Mouse (Mus musculus) lung, postnatal 25 days (tissue): Measurements from ENCODE around the gene Krtdap.
"Not testable (repeated sequence)": the region's sequence is repeated elsewhere in the genome, so short reads cannot be mapped to it uniquely, and the experiment has no call there.

Experiments
- DNase-seq: peaks from one replicate; pipeline ENCODE4 v3.0.0; 2022; ENCODE audit warnings: low spot score

Krtdap gene

DNA sequence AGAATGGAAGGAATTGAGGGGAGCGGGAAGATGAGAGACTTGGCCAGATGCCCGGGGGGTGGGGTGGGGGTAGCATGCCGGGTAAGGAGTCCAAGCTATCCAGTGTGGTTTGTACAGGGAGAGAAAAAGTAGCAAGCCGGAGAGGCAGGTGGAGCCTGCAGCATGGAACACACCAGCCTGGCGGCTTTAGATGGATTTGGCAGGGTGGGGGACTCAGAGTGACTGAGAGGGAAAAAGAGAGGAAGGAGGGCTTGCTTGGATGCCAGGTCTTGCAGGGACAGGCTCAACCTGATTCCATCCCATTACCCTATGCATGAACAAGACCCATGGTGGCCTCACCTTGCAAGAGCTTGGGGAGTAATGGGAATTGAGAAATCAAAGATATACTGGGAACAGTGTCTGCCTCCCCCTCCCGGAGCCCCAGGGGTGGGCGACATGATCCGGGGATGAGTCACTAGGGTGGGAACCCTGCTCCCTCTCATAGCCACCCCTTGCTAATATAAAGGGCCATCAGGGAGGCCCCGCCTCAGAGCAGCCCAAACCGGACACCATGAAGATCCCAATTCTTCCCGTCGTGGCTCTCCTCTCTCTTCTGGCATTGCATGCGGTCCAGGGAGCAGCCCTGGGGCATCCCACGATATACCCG is at the start of gene Krtdap:
Gene Krtdap (plus strand): TSS at position 520 of the 646 bp plus-strand sequence.
- DNase-seq, result no peak

DNA sequence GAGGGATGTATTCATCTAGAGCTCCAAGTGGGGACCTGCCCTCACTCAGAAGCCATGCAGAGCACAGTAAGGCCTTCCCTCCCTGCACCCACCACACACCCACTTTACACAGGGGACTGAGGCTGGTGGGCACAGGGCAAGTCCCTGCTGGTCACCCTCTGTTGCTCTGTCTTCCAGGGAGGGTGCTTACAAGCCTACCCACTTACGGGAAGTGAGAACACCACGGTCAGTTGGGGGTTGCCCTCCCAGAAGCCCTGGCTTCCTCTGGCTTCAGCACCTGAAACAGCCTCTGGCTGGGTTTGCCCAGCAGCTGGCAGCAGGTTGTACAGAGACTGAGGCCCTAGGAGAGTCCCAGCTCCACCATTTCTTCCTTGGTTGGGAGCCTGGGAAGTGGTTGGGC is 45.1 kb upstream of the Krtdap start:
- DNase-seq, result not testable (repeated sequence)

GRCm38 (mm10) chr7:30743617-30744016 is 44.1 kb upstream of the Krtdap start, which contains the start of gene Gapdhs:
Gene Gapdhs, minus strand, starts transcription at chr7:30743681.
- DNase-seq, result not testable (repeated sequence)

DNA sequence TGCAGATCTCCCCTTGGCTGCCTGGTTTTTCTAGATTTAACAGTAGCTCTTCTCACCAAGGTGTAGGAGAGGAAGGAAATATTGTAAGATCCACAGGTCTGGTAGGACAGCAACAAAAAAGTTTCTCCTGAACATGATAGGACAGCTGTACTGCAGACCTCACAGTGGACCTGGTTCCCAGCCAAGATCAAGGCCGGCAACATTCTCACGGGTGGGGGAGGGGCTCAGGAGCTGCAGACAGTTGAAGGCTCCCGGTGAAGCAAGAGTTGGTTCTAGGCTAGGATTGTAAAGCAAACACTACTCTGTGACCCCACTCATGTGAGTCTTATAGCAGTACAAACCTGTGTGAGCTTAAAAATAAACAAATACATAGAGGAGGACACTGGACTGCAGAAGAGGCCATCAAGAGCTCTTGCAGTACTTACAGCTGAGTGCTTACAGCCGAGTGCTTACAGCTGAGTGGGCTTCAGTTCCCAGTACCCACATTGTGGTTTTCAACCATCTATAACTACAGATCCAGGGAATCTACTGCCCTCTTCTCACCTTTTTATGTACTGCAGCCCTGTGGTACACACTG is 43.6 kb upstream of the Krtdap start:
- DNase-seq, result peak; percentile 80

DNA sequence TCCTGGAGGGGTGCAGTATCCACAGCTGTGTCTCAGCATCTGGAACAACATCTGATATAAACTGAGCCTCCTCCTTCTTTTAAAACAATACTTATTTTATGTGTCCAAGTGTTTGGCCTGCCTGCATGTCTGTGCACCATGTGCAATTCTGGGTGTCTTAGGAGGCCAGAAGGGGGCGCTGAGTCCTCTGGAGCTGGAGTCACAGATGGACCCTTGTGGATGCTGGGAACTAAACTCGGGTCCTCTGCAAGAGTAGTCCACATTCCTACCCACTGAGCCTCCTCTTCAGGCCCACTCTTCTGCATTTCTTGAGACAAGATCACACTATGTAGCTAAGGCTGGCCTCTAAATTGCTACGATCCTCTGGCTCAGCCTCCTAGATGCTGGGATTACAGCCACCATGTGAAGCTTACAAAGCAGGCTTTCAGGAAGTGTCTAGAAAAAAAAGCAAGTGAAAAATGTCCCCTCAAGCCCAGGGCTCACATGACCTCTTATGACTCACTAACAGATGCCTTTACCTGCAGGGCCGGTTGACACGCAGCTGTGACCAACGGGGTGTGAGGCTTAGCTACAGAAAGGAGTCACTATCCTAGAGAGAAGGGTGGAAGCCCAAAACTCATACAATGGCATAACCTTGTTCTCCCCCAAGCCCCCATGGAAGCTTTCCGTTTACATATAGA is 40.0 kb upstream of the Krtdap start:
- DNase-seq, result no peak

GRCm38 (mm10) chr7:30749824-30750606 is 37.7 kb upstream of the Krtdap start:
- DNase-seq, result no peak

- no peak for DNase-seq
Measured at GRCm38 (mm10) chr7:30751086-30751669, 36.5 kb upstream of the Krtdap start, which contains the start of gene Sbsn. Gene Sbsn, plus strand, starts transcription at chr7:30751471.

- DNase-seq, result no peak
Measured at GRCm38 (mm10) chr7:30757001-30757400, 30.7 kb upstream of the Krtdap start.

GRCm38 (mm10) chr7:30758853-30759252 is 28.8 kb upstream of the Krtdap start:
- no peak for DNase-seq

DNA sequence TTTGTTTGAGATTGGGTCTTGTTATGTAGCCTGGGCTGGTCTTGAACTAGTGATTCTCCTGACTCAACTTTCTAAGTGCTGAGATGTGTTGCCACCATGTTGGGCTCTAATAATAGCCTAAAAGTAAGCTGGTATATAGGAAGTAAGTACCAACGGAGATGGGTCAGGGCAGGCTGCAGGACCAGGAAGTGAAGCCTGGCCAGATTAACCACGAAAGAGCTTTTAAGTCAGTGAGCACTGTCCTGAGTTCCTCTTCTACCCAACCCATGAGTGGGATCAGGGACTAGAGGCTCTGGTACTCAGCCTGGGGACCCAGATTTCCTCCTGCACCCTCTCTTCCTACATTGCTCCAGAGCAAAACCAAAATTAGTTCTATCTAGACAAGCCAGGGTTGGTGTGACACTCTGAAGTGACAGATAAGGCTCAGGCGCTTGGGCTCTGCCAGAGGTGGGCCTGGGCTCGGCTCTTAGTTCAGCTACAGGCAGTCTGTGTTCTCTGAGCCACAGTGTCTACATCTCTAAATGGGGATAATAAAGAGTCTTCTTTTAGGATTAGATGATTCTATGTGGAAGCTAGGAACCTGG is 25.8 kb upstream of the Krtdap start:
- DNase-seq, result no peak

DNA sequence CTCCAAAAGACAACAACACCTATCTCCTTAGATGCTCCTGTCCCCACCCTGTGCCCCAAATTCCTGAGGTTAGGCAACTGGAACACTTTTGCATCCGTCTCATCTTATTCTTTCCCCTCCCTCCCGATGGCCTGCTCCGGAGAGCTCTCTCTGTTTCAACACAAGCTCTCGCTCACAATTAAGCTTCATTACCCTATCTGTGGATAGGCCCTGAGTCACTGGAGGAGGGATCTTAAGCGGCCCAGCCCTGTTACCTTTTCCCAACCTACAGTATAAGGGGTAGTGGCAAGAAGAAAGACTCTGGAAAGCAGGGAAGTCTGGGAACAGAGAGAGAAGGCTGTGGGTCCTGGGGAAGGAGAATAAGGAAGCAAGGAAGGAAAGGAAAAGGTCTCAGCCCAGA is 24.2 kb upstream of the Krtdap start, which contains the start of gene Dmkn:
Gene Dmkn (plus strand): TSS at position 301 of the 400 bp plus-strand sequence.
- no peak for DNase-seq

- DNase-seq, result no peak
Measured at GRCm38 (mm10) chr7:30765173-30765572, 22.5 kb upstream of the Krtdap start.

GRCm38 (mm10) chr7:30766408-30766807 is 21.3 kb upstream of the Krtdap start:
- no peak for DNase-seq

DNA sequence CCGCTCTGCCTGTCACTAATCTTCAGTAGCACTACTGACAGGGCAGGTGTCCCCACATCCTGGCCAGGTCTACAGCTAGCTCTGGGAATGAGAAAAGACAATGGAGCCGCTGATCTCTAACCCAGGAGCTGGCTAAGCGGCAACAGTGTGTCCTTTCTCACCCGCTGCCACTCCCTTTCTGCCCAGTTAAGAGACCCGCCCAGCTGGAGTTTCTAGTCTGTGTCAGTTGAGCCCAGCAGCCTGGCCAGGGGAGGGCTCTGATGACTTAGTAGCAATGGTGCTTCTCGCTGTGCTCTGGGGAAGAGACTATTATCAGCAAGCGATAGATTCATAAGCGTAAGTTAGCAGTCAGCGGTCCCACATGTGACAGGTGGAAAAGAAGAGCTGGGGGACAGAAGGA is 18.5 kb upstream of the Krtdap start:
- DNase-seq, result no peak

GRCm38 (mm10) chr7:30776104-30776503 is 11.6 kb upstream of the Krtdap start:
- DNase-seq, result no peak

- DNase-seq, result no peak
Measured at GRCm38 (mm10) chr7:30777081-30777579, 10.6 kb upstream of the Krtdap start.

GRCm38 (mm10) chr7:30777911-30778310 is 9.8 kb upstream of the Krtdap start:
- DNase-seq, result no peak

DNA sequence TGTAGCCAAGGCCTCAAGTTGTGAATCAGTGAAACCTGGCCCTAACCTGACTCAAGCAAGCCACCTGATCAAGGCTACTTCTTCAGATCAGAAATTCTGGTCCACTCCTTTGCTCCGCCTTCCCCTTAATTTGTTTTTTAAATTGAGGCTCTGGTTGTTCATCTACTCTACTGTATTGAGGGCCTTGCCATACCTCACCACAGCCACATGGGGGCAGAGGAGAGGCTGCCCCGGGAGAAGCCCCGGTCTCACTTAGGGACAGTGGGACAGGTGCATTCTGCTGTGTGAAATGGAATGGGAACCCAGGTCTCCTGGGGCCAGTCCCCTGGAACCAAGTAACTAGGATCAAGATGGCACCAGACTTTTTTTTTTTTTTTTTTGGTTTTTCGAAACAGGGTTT is 5.9 kb upstream of the Krtdap start:
- no peak for DNase-seq

- no peak for DNase-seq
Measured at GRCm38 (mm10) chr7:30782658-30783057, 5.0 kb upstream of the Krtdap start.

DNA sequence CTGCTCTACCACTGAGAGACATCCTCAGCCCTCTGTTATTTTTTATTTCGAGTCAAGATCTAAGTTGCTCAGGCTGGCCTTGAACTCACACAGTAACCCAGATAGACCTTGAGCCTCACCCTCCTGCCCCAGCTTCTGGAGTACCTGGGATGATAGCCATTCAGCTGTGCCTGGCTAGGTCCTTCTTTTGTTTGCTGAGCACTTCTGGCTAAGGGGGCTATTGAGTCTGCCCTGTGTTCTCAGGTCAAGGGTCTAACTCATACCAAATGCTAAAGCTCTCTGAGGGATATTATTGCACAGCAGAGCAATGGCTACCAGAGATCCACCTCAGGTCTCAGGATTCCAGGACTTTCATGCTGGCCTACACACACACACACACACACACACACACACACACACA is 2.5 kb upstream of the Krtdap start:
- DNase-seq, result peak; percentile 42
